Mouse (Mus musculus): ENCODE results near the gene Gm17175. TPM values are rescaled to one million over a fixed set of nuclear protein-coding genes. Genes with fewer than 3 reads are reported as not detected.
"Not testable (repeated sequence)": the region's sequence is repeated elsewhere in the genome, so short reads cannot be mapped to it uniquely, and the experiment has no call there.

Gm17175 gene
- total RNA-seq (2012; rRNA removed) (not detected in 2 replicates), polyA plus RNA-seq (2012; ENCODE audit: insufficient read depth in 1 of 2, insufficient read length in 2 of 2, low read depth in 1 of 2, low replicate concordance in 2 of 2, missing spikeins in 1 of 2) (not detected)

DNA sequence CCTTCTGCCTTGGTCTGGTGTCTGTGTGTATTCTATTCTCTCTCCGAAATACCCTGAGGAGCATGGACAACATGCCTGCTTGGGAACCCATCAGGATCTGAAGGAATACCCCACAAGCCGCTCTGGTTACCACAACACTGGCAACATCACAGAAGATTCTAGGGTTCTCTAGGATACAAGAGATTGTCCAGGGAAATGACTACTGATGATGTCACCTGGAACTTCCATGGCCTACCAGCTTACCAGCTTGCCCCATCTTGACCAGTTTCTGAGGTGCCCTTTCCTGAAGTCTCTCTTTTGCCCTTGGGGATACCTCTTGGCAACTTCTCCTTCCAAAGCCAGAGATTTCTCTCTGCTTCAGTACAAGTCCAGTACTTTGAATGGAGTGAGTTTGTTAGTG, at the start of gene Gm17175:
TSS of gene Gm17175 (minus strand) at position 101 of the 400 bp plus-strand sequence.
- not testable (repeated sequence) for H3K27me3 ChIP-seq (ENCODE audit: control insufficient read depth in 1 of 2, insufficient read depth in 2 of 2, low read length in 2 of 2)

DNA sequence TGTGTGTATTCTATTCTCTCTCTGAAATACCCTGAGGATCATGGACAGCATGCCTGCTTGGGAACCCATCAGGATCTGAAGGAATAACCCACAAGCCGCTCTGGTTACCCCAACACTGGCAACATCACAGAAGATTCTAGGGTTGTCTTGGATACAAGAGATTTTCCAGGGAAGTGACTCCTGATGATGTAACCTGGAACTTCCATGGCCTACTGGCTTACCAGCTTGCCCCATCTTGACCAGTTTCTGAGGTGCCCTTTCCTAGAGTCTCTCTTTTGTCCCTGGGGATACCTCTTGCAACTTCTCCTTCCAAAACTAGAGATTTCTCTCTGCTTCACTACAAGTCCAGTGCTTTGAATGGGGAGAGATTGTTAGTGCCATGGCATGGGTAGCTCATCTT, 37.3 kb upstream of the Gm17175 start, which contains the start of gene Gm17078:
TSS of gene Gm17078 (minus strand) at position 101 of the 400 bp plus-strand sequence.
- DNase-seq (ENCODE audit: low read depth, low spot score), result no peak

More for the DNA sequence above, at the start of gene Gm17175:
- not testable (repeated sequence) for H3K79me2 ChIP-seq (ENCODE audit: control insufficient read depth, insufficient read depth, low read length, poor library complexity); H3K4me1 ChIP-seq (ENCODE audit: control insufficient read depth in 1 of 2, insufficient read depth in 2 of 2, low read length in 2 of 2); H3K27ac ChIP-seq (ENCODE audit: control insufficient read depth, low read depth, low read length); H3K36me3 ChIP-seq (ENCODE audit: control insufficient read depth in 1 of 2, insufficient read depth in 2 of 2, low read length in 2 of 2); H3K4me3 ChIP-seq (ENCODE audit: control insufficient read depth in 1 of 2, insufficient read depth in 1 of 2, low read depth in 2 of 2, low read length in 2 of 2); DNase-seq (ENCODE audit: low read depth, low spot score); H3K9ac ChIP-seq (ENCODE audit: control insufficient read depth, low read depth, low read length, poor library complexity, severe bottlenecking); H3K9me3 ChIP-seq (replicated peaks; ENCODE audit: insufficient read depth, low read length)

DNA sequence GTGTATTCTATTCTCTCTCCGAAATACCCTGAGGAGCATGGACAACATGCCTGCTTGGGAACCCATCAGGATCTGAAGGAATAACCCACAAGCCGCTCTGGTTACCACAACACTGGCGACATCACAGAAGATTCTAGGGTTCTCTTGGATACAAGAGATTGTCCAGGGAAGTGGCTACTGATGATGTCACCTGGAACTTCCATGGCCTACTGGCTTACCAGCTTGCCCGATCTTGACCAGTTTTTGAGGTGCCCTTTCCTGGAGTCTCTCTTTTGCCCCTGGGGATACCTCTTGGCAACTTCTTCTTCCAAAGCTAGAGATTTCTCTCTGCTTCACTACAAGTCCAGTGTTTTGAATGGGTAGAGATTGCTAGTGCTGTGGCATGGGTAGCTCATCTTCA, 18.2 kb upstream of the Gm17175 start, which contains the start of gene Gm17174:
TSS of gene Gm17174 (minus strand) at position 101 of the 400 bp plus-strand sequence.
- not testable (repeated sequence) for DNase-seq (ENCODE audit: low read depth, low spot score); H3K9me3 ChIP-seq (replicated peaks; ENCODE audit: insufficient read depth, low read length); H3K27me3 ChIP-seq (ENCODE audit: control insufficient read depth in 1 of 2, insufficient read depth in 2 of 2, low read length in 2 of 2); H3K4me3 ChIP-seq (ENCODE audit: control insufficient read depth in 1 of 2, insufficient read depth in 1 of 2, low read depth in 2 of 2, low read length in 2 of 2); H3K27ac ChIP-seq (ENCODE audit: control insufficient read depth, low read depth, low read length); H3K36me3 ChIP-seq (ENCODE audit: control insufficient read depth in 1 of 2, insufficient read depth in 2 of 2, low read length in 2 of 2); H3K79me2 ChIP-seq (ENCODE audit: control insufficient read depth, insufficient read depth, low read length, poor library complexity); H3K9ac ChIP-seq (ENCODE audit: control insufficient read depth, low read depth, low read length, poor library complexity, severe bottlenecking); H3K4me1 ChIP-seq (ENCODE audit: control insufficient read depth in 1 of 2, insufficient read depth in 2 of 2, low read length in 2 of 2)

More for the DNA sequence above, 37.3 kb upstream of the Gm17175 start, which contains the start of gene Gm17078:
- H3K79me2 ChIP-seq (ENCODE audit: control insufficient read depth, insufficient read depth, low read length, poor library complexity), result no peaks in the 10 kb centered on the region
- no peaks in the 10 kb centered on the region for H3K27me3 ChIP-seq (ENCODE audit: control insufficient read depth in 1 of 2, insufficient read depth in 2 of 2, low read length in 2 of 2)
- H3K27ac ChIP-seq (ENCODE audit: control insufficient read depth, low read depth, low read length), result no peak within 1 kb of the TSS
- no peaks in the 10 kb centered on the region for H3K4me1 ChIP-seq (ENCODE audit: control insufficient read depth in 1 of 2, insufficient read depth in 2 of 2, low read length in 2 of 2)
- H3K9me3 ChIP-seq (replicated peaks; ENCODE audit: insufficient read depth, low read length), result no peaks in the 10 kb centered on the region
- no peaks in the 10 kb centered on the region for H3K36me3 ChIP-seq (ENCODE audit: control insufficient read depth in 1 of 2, insufficient read depth in 2 of 2, low read length in 2 of 2)
- no peak for TF ChIP-seq MYB (IDR thresholded peaks at IDR 0.05; ENCODE audit: low read depth, low read length)
- no peak for TF ChIP-seq SIN3A (IDR thresholded peaks at IDR 0.05; ENCODE audit: low read length)
- TF ChIP-seq NELFE (IDR thresholded peaks at IDR 0.05; ENCODE audit: low read depth, low read length), result no peak
- no peak for TF ChIP-seq TBP (IDR thresholded peaks at IDR 0.05; ENCODE audit: low read depth, low read length)
- TF ChIP-seq MAZ (IDR thresholded peaks at IDR 0.05; ENCODE audit: low read depth, low read length), result no peak
- TF ChIP-seq UBTF (IDR thresholded peaks at IDR 0.05; ENCODE audit: borderline replicate concordance, insufficient read depth, low read depth, low read length), result no peak
- TF ChIP-seq USF1 (IDR thresholded peaks at IDR 0.05; ENCODE audit: low read depth, low read length), result no peak
- TF ChIP-seq GABPA (IDR thresholded peaks at IDR 0.05; ENCODE audit: low read depth, low read length), result no peak
- TF ChIP-seq RAD21 (IDR thresholded peaks at IDR 0.05; ENCODE audit: low read depth, low read length), result no peak
- TF ChIP-seq MXI1 (IDR thresholded peaks at IDR 0.05; ENCODE audit: low read depth, low read length), result no peak
- no peak for TF ChIP-seq SMC3 (IDR thresholded peaks at IDR 0.05; ENCODE audit: low read depth, low read length)
- TF ChIP-seq POLR2AphosphoS2 (IDR thresholded peaks at IDR 0.05; ENCODE audit: low read length), result no peak
- TF ChIP-seq ZC3H11A (IDR thresholded peaks at IDR 0.05; ENCODE audit: low read depth, low read length), result no peak
- TF ChIP-seq POLR2AphosphoS5 (IDR thresholded peaks at IDR 0.05; ENCODE audit: borderline replicate concordance, low read depth, low read length), result no peak
- TF ChIP-seq HCFC1 (IDR thresholded peaks at IDR 0.05; ENCODE audit: low read depth, low read length), result no peak
- no peak for TF ChIP-seq E2F4 (IDR thresholded peaks at IDR 0.05; ENCODE audit: borderline replicate concordance, low read depth, low read length)
- H3K4me3 ChIP-seq (ENCODE audit: control insufficient read depth in 1 of 2, insufficient read depth in 1 of 2, low read depth in 2 of 2, low read length in 2 of 2), result no peak within 1 kb of the TSS
- H3K9ac ChIP-seq (ENCODE audit: control insufficient read depth, low read depth, low read length, poor library complexity, severe bottlenecking), result no peak within 1 kb of the TSS
